Mouse (Mus musculus): ENCODE data around the gene Mymx. TPM values are rescaled to one million over a fixed set of nuclear protein-coding genes. Genes with fewer than 3 reads are reported as not detected.

Mymx gene
- polyA plus RNA-seq, 1 experiment = 576 TPM

- Histone ChIP-seq H3K4me2 (ENCODE audit: low read depth) (no peak overlapping the region), H3ac (ENCODE audit: control insufficient read depth, insufficient read length) (no peak overlapping the region), H3K79me2 (ENCODE audit: control insufficient read depth, insufficient read depth) (peaks cover 6% of the 10 kb centered on the region), H3K27me3 (ENCODE audit: control insufficient read depth, insufficient read depth, insufficient read length) (no peaks in the 10 kb centered on the region), H3K36me3 (ENCODE audit: control insufficient read depth, insufficient read depth) (no peaks in the 10 kb centered on the region), H3K4me3 (no peak overlapping the region)
- no peak for TF ChIP-seq POLR2AphosphoS2 (IDR thresholded peaks at IDR 0.05; ENCODE audit: insufficient read length, low read depth)
- no peak for TF ChIP-seq REST (IDR thresholded peaks at IDR 0.05; ENCODE audit: insufficient read depth, insufficient read length)
- no peak for TF ChIP-seq CEBPB (IDR thresholded peaks at IDR 0.05; ENCODE audit: insufficient read depth, poor library complexity, severe bottlenecking)
- TF ChIP-seq MYOG (IDR thresholded peaks at IDR 0.05; ENCODE audit: control insufficient read depth in 1 of 3, insufficient read depth in 1 of 3, insufficient read length in 2 of 3, low read depth in 2 of 3) = no peak
- TF ChIP-seq SRF (IDR thresholded peaks at IDR 0.05; ENCODE audit: control insufficient read depth, insufficient read length, low read depth) = no peak
- TF ChIP-seq E2F4 (IDR thresholded peaks at IDR 0.05; ENCODE audit: insufficient read depth) = no peak
- TF ChIP-seq TCF12 (IDR thresholded peaks at IDR 0.05; ENCODE audit: insufficient read depth, poor library complexity, severe bottlenecking) = no peak
- no peak for TF ChIP-seq TCF3 (IDR thresholded peaks at IDR 0.05; ENCODE audit: insufficient read length, low read depth)
- no peak for TF ChIP-seq MAX (IDR thresholded peaks at IDR 0.05; ENCODE audit: low read depth)
Measured at GRCm38 (mm10) chr17:45559732-45560525, 42.0 kb downstream of the Mymx start.

GRCm38 (mm10) chr17:45557998-45558862 lies 43.7 kb downstream of the Mymx start:
- Histone ChIP-seq H3ac (ENCODE audit: control insufficient read depth, insufficient read length) (no peak overlapping the region), H3K4me3 (no peak overlapping the region), H3K27me3 (ENCODE audit: control insufficient read depth, insufficient read depth, insufficient read length) (no peaks in the 10 kb centered on the region), H3K36me3 (ENCODE audit: control insufficient read depth, insufficient read depth) (no peaks in the 10 kb centered on the region), H3K79me2 (ENCODE audit: control insufficient read depth, insufficient read depth) (no peaks in the 10 kb centered on the region), H3K4me2 (ENCODE audit: low read depth) (peak overlapping the region; percentile 6)
- no peak for TF ChIP-seq REST (IDR thresholded peaks at IDR 0.05; ENCODE audit: insufficient read depth, insufficient read length)

- Histone ChIP-seq H3K36me3 (ENCODE audit: control insufficient read depth, insufficient read depth) (no peaks in the 10 kb centered on the region), H3K4me2 (ENCODE audit: low read depth) (peak overlapping the region; percentile 87), H3K79me2 (ENCODE audit: control insufficient read depth, insufficient read depth) (no peaks in the 10 kb centered on the region), H3ac (ENCODE audit: control insufficient read depth, insufficient read length) (no peak overlapping the region), H3K27me3 (ENCODE audit: control insufficient read depth, insufficient read depth, insufficient read length) (no peaks in the 10 kb centered on the region), H3K4me3 (peak overlapping the region; percentile 48)
- TF ChIP-seq USF1 (IDR thresholded peaks at IDR 0.05; ENCODE audit: low read depth) (no peak), MYOG (IDR thresholded peaks at IDR 0.05; ENCODE audit: control insufficient read depth in 1 of 3, insufficient read depth in 1 of 3, insufficient read length in 2 of 3, low read depth in 2 of 3) (no peak), MYOD1 (IDR thresholded peaks at IDR 0.05; ENCODE audit: control insufficient read depth in 1 of 3, insufficient read length in 2 of 3, low read depth in 2 of 3) (no peak), SRF (IDR thresholded peaks at IDR 0.05; ENCODE audit: control insufficient read depth, insufficient read length, low read depth) (no peak), CEBPB (IDR thresholded peaks at IDR 0.05; ENCODE audit: insufficient read depth, poor library complexity, severe bottlenecking) (no peak), REST (IDR thresholded peaks at IDR 0.05; ENCODE audit: insufficient read depth, insufficient read length) (no peak), E2F4 (IDR thresholded peaks at IDR 0.05; ENCODE audit: insufficient read depth) (no peak), POLR2A (IDR thresholded peaks at IDR 0.05; ENCODE audit: insufficient read length, low read depth) (no peak), MAX (IDR thresholded peaks at IDR 0.05; ENCODE audit: low read depth) (no peak), TCF12 (IDR thresholded peaks at IDR 0.05; ENCODE audit: insufficient read depth, poor library complexity, severe bottlenecking) (no peak), TCF3 (IDR thresholded peaks at IDR 0.05; ENCODE audit: insufficient read length, low read depth) (no peak), POLR2AphosphoS2 (IDR thresholded peaks at IDR 0.05; ENCODE audit: insufficient read length, low read depth) (no peak)
Measured at GRCm38 (mm10) chr17:45557246-45557824, 44.6 kb downstream of the Mymx start.

DNA sequence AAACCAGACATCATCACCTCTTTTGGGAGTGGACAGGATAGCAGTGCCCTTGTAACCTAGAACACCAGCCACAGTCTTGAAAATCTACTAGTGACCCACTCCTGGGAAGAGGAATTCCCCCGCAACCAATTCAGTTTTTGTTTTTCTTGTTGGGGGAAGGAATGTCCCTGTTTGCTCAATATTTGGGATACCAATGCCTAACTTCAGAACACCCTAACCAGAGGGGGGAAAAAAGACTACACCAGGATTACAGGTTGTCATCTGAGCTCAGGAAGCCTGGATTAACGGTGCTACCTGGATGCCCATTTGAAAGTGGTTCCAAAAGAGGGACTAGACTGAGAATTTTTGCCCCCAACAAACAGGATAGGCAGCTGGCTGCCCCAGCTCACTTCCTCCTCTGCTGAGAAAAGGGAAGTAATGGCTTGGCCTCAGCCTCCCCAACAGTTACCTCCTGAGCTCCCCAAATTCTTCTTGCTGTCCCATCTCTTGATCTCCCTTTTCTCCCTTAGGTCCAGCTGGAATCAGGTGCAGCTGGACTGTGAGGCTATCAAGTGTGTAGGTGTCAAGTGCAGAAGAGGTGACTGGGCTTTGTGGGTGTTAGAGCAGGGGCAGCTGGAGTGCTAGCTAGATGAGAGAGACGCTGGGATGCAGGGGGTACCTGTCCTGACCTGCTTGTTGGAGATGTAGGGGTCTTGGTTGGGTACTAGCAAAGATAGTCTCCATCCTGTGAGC lies 45.2 kb downstream of the Mymx start:
- Histone ChIP-seq H3K36me3 (ENCODE audit: control insufficient read depth, insufficient read depth) (no peaks in the 10 kb centered on the region), H3ac (ENCODE audit: control insufficient read depth, insufficient read length) (peak overlapping the region; percentile 6), H3K79me2 (ENCODE audit: control insufficient read depth, insufficient read depth) (no peaks in the 10 kb centered on the region), H3K4me3 (peak overlapping the region; percentile 48), H3K27me3 (ENCODE audit: control insufficient read depth, insufficient read depth, insufficient read length) (no peaks in the 10 kb centered on the region), H3K4me2 (ENCODE audit: low read depth) (peak overlapping the region; percentile 87)
- TF ChIP-seq CEBPB (IDR thresholded peaks at IDR 0.05; ENCODE audit: insufficient read depth, poor library complexity, severe bottlenecking) = no peak
- TF ChIP-seq USF1 (IDR thresholded peaks at IDR 0.05; ENCODE audit: low read depth) = no peak
- no peak for TF ChIP-seq REST (IDR thresholded peaks at IDR 0.05; ENCODE audit: insufficient read depth, insufficient read length)
- no peak for TF ChIP-seq MYOG (IDR thresholded peaks at IDR 0.05; ENCODE audit: control insufficient read depth in 1 of 3, insufficient read depth in 1 of 3, insufficient read length in 2 of 3, low read depth in 2 of 3)
- TF ChIP-seq POLR2AphosphoS2 (IDR thresholded peaks at IDR 0.05; ENCODE audit: insufficient read length, low read depth) = no peak
- TF ChIP-seq TCF3 (IDR thresholded peaks at IDR 0.05; ENCODE audit: insufficient read length, low read depth) = no peak
- TF ChIP-seq POLR2A (IDR thresholded peaks at IDR 0.05; ENCODE audit: insufficient read length, low read depth) = no peak
- TF ChIP-seq TCF12 (IDR thresholded peaks at IDR 0.05; ENCODE audit: insufficient read depth, poor library complexity, severe bottlenecking) = no peak
- no peak for TF ChIP-seq E2F4 (IDR thresholded peaks at IDR 0.05; ENCODE audit: insufficient read depth)
- TF ChIP-seq SRF (IDR thresholded peaks at IDR 0.05; ENCODE audit: control insufficient read depth, insufficient read length, low read depth) = no peak
- no peak for TF ChIP-seq MAX (IDR thresholded peaks at IDR 0.05; ENCODE audit: low read depth)
- no peak for TF ChIP-seq MYOD1 (IDR thresholded peaks at IDR 0.05; ENCODE audit: control insufficient read depth in 1 of 3, insufficient read length in 2 of 3, low read depth in 2 of 3)
